Mouse (Mus musculus): Measurements from ENCODE around the gene Cd1d1.

DNA sequence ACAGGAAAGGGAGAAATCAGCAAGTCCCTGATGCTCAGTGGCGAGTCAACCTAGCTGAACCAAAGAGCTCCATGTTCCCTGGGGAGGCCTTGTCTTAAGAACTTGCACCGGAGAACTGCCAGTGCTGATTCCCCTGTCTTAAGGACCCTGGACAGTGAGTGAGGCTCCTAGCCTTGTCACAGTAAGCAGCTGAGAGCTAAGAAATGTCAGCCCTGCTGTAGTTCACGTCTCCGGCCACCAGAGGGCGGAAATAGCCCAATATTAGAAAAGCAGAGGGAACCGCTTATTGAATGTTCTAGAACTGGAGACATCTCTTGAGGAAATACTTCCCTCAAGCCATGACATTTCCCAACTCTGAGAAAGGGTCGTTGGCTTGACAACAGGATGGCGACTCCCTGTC, 34.1 kb upstream of the Cd1d1 start:
- TF ChIP-seq POLR2A (IDR thresholded peaks at IDR 0.05; ENCODE audit: borderline replicate concordance, extremely low read depth, low read depth, low read length) (no peak), CTCF (IDR thresholded peaks at IDR 0.05; ENCODE audit: insufficient read depth, low read length) (peak; percentile 92)
